Mouse (Mus musculus) midbrain, embryonic 12.5 days (tissue): ENCODE data around the gene Efna5. TPM values are rescaled to one million over a fixed set of nuclear protein-coding genes. Genes with fewer than 3 reads are reported as not detected.

Source experiments
- ATAC-seq: fragments of 200-750 bp; cut with Nextera tagmentation; 2 replicates; pipeline ENCODE4 v1.8.0; 2017; ENCODE audit warnings: low read depth, moderate TSS enrichment, moderate library complexity; ENCODE audit not compliant: low FRiP score
- H3K27ac ChIP-seq: fragments of 300-500 bp; sonication (generic); replicated peaks from 2 replicates; pipeline ENCODE4 v1.5.1; 2016; ENCODE audit warnings: mild to moderate bottlenecking
- H3K27me3 ChIP-seq: fragments of 300-500 bp; sonication (generic); 2 replicates; pipeline ENCODE4 v1.6.1; 2016; ENCODE audit warnings: mild to moderate bottlenecking
- H3K36me3 ChIP-seq: fragments of 300-500 bp; sonication (generic); 2 replicates; pipeline ENCODE4 v1.6.1; 2016
- H3K4me1 ChIP-seq: fragments of 300-500 bp; sonication (generic); 2 replicates; pipeline ENCODE4 v1.6.1; 2016
- H3K4me2 ChIP-seq: fragments of 300-500 bp; sonication (generic); replicated peaks from 2 replicates; pipeline ENCODE4 v1.6.1; 2016; ENCODE audit warnings: mild to moderate bottlenecking, moderate library complexity
- H3K4me3 ChIP-seq: fragments of 300-500 bp; sonication (generic); 2 replicates; pipeline ENCODE4 v1.5.1; 2016; ENCODE audit warnings: mild to moderate bottlenecking
- H3K9ac ChIP-seq: fragments of 300-500 bp; sonication (generic); replicated peaks from 2 replicates; pipeline ENCODE4 v1.6.1; 2016; ENCODE audit warnings: mild to moderate bottlenecking, moderate library complexity
- H3K9me3 ChIP-seq: fragments of 300-500 bp; sonication (generic); 2 replicates; pipeline ENCODE4 v1.6.1; 2016; ENCODE audit warnings: mild to moderate bottlenecking
- WGBS: fragments of 180-500 bp; shearing (Covaris S2); methylation state at CpG from one replicate; pipeline ENCODE4 v1.1.7; 2016; 5-methylcytosine and 5-hydroxymethylcytosine counted together
- polyA plus RNA-seq: library from polyadenylated mRNA; unstranded; fragments of >200 nt; fragmentation: Nextera tagmentation; extraction: Ambion mirVana; gene quantifications from 2 replicates; pipeline ENCODE4 v1.2.1, GENCODE M21; 2016

Efna5 gene
- polyA plus RNA-seq, 1 experiment from 2014 or later, result 115 TPM

- H3K9me3 ChIP-seq, result no peaks in the 10 kb centered on the region
- ATAC-seq, result peak; percentile 62
- peak overlapping the region; percentile 17; the same call in 1 of the 2 replicates for H3K27ac ChIP-seq
- no peaks in the 10 kb centered on the region for H3K27me3 ChIP-seq
- no peak overlapping the region for H3K4me3 ChIP-seq
- 29% methylated on average over 8 of the region's 8 CpGs for WGBS
- H3K36me3 ChIP-seq, result peaks cover 9% of the 10 kb centered on the region; the same call in 1 of the 2 replicates
- no peak overlapping the region for H3K9ac ChIP-seq
- H3K4me1 ChIP-seq, result peaks cover 29% of the 10 kb centered on the region
- no peak overlapping the region for H3K4me2 ChIP-seq
These were observed 273.0 kb downstream of the Efna5 start for GRCm38 (mm10) chr17:62608145-62608544.

DNA sequence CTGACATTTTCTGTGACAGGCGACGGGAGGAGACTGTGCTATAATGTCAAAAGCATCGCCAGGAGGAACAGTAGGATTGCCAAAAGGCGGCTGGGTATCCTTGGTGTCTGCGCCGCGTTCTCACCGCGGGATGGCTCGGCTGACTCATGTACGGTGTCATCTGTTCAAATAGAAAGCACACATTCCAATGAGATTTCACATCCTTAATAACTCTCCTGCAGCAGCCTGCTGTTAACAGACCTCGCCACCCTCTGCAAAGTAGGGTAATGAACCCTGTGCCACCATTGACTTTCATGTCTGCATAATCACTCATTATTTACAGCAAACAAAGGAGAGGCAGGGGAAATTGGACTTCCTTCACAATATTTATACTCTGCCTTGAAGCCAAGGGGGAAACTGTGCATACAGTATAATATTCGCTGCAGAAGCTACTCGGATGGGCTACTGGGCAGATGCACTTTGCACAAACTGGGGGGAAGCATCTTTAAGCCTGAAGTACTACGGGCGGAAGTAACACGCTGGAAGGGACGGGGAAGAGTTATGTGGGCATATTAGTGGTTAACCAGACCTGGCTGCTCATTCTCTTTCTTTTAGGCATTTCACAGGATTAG, 273.7 kb downstream of the Efna5 start:
- 69% methylated on average over 18 of the region's 18 CpGs for WGBS
- no peak overlapping the region for H3K4me2 ChIP-seq
- no peak overlapping the region for H3K4me3 ChIP-seq
- H3K27ac ChIP-seq, result peak overlapping the region; percentile 42; the same call in 1 of the 2 replicates
- H3K36me3 ChIP-seq, result peaks cover 9% of the 10 kb centered on the region; the same call in 1 of the 2 replicates
- peak; percentile 38; the same call in 1 of the 2 replicates for ATAC-seq
- H3K4me1 ChIP-seq, result peaks cover 29% of the 10 kb centered on the region
- H3K9me3 ChIP-seq, result no peaks in the 10 kb centered on the region
- H3K27me3 ChIP-seq, result no peaks in the 10 kb centered on the region
- H3K9ac ChIP-seq, result no peak overlapping the region

DNA sequence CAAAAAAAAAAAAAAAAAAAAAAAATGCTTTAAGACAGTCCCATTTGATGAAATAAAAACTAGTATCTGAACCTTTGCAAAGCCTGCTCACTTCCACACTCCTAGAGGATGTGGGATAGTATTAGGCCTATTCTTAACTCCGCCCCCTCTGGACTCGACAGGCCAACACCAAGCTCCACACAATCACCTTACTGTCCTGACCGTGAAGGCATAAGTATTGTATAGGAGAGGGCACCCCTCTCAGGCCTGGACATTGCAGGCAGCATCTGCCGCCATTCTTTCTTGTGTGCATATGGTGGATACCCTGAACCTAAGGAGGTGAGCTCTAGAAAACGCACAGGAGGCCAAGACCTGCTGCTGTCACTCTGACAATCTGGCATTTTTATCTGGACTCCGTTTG, 274.4 kb downstream of the Efna5 start:
- peaks cover 29% of the 10 kb centered on the region for H3K4me1 ChIP-seq
- H3K4me3 ChIP-seq, result no peak overlapping the region
- no peak overlapping the region for H3K4me2 ChIP-seq
- WGBS, result 78% methylated on average over 6 of the region's 6 CpGs
- peaks cover 15% of the 10 kb centered on the region; the same call in 1 of the 2 replicates for H3K36me3 ChIP-seq
- H3K27me3 ChIP-seq, result no peaks in the 10 kb centered on the region
- no peaks in the 10 kb centered on the region for H3K9me3 ChIP-seq
- no peak overlapping the region for H3K9ac ChIP-seq
- H3K27ac ChIP-seq, result 0 out of 2 replicates have a peak overlapping the region, but pooled peaks have one; percentile 42
- peak; percentile 14; the same call in 1 of the 2 replicates for ATAC-seq

DNA sequence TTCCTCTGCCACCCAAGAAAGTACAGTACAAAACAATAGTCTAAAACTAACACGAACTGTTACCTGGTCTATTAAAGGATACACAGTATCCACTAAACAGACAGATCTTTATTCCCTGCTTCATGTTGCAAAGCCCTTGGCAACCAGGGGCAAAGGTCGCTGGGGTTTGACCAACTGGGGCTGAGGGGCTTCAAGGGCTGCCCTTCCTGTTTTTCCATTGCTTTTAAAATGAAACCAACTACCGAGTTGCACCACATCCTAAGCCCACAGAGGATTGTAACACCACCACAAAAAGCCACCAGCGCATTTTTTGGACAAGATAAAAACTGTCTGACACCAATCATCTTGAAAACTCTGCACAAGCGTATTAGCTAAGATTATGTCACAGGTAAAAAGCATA, 276.8 kb downstream of the Efna5 start:
- Histone ChIP-seq H3K9me3 (no peaks in the 10 kb centered on the region), H3K27me3 (no peaks in the 10 kb centered on the region), H3K27ac (no peak overlapping the region), H3K9ac (no peak overlapping the region), H3K4me1 (peaks cover 34% of the 10 kb centered on the region), H3K4me3 (no peak overlapping the region), H3K4me2 (no peak overlapping the region), H3K36me3 (peaks cover 15% of the 10 kb centered on the region; the same call in 1 of the 2 replicates)
- WGBS, result 58% methylated on average over 5 of the region's 5 CpGs
- ATAC-seq, result no peak

- H3K4me1 ChIP-seq, result peaks cover 28% of the 10 kb centered on the region
- H3K4me3 ChIP-seq, result no peak overlapping the region
- H3K36me3 ChIP-seq, result peaks cover 15% of the 10 kb centered on the region; the same call in 1 of the 2 replicates
- no peak overlapping the region for H3K4me2 ChIP-seq
- ATAC-seq, result no peak
- no peak overlapping the region for H3K27ac ChIP-seq
- WGBS, result 63% methylated on average over 5 of the region's 5 CpGs
- no peaks in the 10 kb centered on the region for H3K9me3 ChIP-seq
- no peaks in the 10 kb centered on the region for H3K27me3 ChIP-seq
- no peak overlapping the region for H3K9ac ChIP-seq
These were observed 277.5 kb downstream of the Efna5 start for GRCm38 (mm10) chr17:62603604-62604003.

DNA sequence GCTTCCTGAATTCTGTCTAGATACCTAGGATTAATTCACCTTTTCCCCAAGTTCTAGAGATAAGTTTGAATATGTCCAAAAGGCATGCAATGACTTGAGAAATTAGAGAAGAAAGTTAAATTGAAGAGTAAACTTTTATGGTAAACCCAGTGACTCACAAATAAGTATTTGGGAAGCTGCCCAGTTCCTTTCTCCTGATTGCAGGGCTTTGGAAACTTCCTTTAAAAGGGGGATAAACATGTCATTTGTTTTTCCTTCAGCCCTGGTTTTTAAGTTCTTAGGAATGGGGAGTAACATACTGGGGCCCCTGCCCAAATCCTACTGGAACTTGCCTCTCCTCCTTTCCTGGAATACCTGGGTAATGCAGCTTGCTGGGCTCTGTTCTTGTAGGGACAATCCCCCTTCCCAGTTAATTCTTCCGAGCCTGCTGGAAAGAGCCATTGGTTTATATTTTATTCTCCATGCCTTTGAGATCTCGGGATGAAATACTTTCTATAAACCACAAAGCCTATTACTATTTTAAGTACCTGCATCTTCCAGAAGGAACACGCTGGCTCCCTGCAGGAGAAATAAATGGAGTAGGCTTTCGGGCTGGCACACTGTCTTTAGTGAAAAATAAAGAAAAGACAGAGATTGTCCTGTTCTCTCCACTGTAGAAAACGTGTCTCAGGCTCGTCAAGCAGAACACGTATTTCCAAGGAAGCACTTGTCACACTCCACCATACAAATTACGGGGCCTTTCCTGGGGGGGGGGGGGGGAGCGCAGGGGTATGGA, 282.2 kb downstream of the Efna5 start:
- H3K4me3 ChIP-seq, result no peak overlapping the region
- ATAC-seq, result no peak

GRCm38 (mm10) chr17:62592436-62593074, 288.6 kb downstream of the Efna5 start:
- H3K27ac ChIP-seq, result no peak overlapping the region

More for the DNA sequence above, 282.2 kb downstream of the Efna5 start:
- no peak overlapping the region for H3K9ac ChIP-seq
- no peak overlapping the region for H3K27ac ChIP-seq
- H3K4me1 ChIP-seq, result peaks cover 11% of the 10 kb centered on the region; the same call in 1 of the 2 replicates
- 62% methylated on average over 9 of the region's 9 CpGs for WGBS
- no peaks in the 10 kb centered on the region for H3K9me3 ChIP-seq
- 0 out of 2 replicates have a peak, but pooled peaks cover 10% of the 10 kb centered on the region for H3K36me3 ChIP-seq
- H3K4me2 ChIP-seq, result no peak overlapping the region
- no peaks in the 10 kb centered on the region for H3K27me3 ChIP-seq

DNA sequence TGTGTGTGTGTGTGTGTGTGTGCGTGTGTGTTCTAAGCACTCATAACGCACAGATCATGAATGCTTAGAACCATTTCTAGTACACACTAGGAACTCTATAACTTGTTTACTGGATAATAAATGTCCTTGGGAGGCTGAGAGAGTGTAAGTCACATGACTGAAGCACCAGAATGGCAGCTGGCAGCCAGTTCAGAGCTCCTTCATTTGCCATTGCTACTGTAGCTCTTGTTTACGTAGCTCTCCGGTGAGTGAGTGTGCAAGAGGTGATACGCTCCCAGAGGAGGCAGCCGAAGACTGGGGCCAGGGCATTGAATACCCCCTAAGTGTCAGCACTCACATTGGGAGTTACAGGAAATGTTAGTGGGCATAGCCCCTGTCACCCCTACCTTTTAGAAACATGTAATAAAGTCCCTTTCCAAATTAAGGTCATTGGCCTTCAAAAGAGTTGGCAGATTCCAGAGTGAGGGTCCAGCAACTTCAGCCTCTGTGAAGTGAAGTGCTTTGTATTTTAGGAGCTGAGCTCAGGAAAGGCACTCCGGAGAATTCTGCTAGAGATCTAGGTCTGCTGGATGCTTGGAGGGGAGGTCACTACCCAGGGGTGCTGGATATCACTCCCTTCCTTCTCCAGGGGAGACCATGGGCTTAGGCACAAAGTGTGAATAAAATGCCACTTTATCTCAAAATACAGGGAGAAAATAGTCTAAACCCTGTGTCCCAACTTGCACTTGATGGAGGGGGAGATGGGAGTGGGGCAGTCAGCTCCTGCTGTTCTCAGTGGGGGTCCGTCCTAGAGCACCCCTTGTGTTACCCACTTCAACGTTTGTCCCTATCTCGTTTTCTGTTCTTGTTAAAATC, 289.3 kb downstream of the Efna5 start:
- ATAC-seq, result peak; percentile 38
- Histone ChIP-seq H3K36me3 (no peaks in the 10 kb centered on the region), H3K27ac (no peak overlapping the region), H3K9me3 (no peaks in the 10 kb centered on the region), H3K4me1 (peaks cover 14% of the 10 kb centered on the region), H3K9ac (no peak overlapping the region), H3K4me3 (no peak overlapping the region), H3K4me2 (no peak overlapping the region), H3K27me3 (no peaks in the 10 kb centered on the region)
- WGBS, result 66% methylated on average over 10 of the region's 10 CpGs

More at GRCm38 (mm10) chr17:62592436-62593074, 288.6 kb downstream of the Efna5 start:
- no peaks in the 10 kb centered on the region for H3K27me3 ChIP-seq
- no peaks in the 10 kb centered on the region for H3K36me3 ChIP-seq
- no peak overlapping the region for H3K4me3 ChIP-seq
- no peak overlapping the region for H3K9ac ChIP-seq
- no peak overlapping the region for H3K4me2 ChIP-seq
- no peaks in the 10 kb centered on the region for H3K9me3 ChIP-seq
- 46% methylated on average over 5 of the region's 5 CpGs for WGBS
- peaks cover 14% of the 10 kb centered on the region for H3K4me1 ChIP-seq
- peak; percentile 17; the same call in 1 of the 2 replicates for ATAC-seq

DNA sequence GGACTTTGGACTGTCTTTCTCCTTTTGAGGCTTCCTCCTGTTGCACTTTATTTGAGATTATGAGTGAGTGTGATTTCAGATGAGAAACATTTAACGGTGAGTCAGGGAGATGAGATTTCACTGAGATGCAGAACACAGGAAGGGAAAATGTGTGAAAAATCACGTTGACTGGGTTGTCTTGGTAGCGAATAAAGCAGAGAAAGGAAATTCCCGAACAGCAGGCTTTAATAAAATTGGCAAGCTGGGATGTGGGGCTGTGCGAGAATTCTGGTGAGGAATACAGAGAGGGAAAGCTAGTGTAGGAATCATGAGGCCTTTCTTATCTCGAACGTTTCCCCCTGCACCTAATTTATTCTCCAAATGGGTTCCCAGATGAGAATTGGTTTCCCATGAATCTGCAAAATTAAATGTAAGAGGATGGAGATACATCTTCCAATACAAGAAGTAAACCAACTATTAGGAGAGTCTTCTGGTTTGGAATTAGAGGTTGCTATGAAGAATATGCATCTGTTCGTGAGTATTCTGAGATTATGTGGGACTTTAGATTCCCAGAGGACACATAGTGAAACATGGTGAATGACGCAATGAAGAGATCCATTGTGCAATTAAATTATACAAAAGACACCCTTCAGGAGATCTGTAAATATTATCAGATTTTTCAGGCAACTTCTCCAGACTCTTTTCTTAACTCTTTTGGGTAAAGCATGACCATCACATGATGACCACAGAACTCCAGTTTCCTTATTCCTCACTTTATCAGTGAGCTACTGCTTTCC, 290.2 kb downstream of the Efna5 start:
- Histone ChIP-seq H3K27me3 (no peaks in the 10 kb centered on the region), H3K4me3 (no peak overlapping the region), H3K9ac (no peak overlapping the region), H3K4me1 (peaks cover 14% of the 10 kb centered on the region), H3K4me2 (no peak overlapping the region), H3K9me3 (no peaks in the 10 kb centered on the region), H3K27ac (no peak overlapping the region), H3K36me3 (no peaks in the 10 kb centered on the region)
- ATAC-seq, result no peak
- WGBS, result 80% methylated on average over 9 of the region's 9 CpGs

GRCm38 (mm10) chr17:62580127-62580526, 301.0 kb downstream of the Efna5 start:
- WGBS, result 88% methylated on average over 6 of the region's 6 CpGs
- no peak for ATAC-seq
- Histone ChIP-seq H3K9me3 (no peaks in the 10 kb centered on the region), H3K4me3 (no peak overlapping the region), H3K36me3 (no peaks in the 10 kb centered on the region), H3K27ac (no peak overlapping the region), H3K4me1 (no peaks in the 10 kb centered on the region), H3K9ac (no peak overlapping the region), H3K4me2 (no peak overlapping the region), H3K27me3 (no peaks in the 10 kb centered on the region)

DNA sequence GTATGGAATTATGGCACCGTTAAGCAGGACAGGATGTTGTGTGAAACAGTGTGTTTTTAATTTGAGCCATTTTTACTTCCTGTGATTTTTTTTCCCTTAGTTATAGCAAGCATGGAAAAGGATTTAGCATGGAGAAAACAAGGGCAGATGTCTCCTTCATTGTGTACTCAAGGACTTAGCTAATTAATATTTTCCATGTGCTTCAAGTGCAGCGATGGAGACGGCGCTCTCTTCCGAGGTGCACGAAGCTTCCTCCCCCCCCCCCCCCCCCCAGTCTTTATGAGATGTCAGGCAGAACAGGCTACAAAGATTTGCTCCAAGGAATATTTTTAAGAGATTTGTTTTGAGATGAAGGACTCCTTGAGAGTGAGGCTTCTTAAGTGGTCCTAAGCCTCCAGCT, 301.5 kb downstream of the Efna5 start:
- no peak overlapping the region for H3K9ac ChIP-seq
- H3K9me3 ChIP-seq, result no peaks in the 10 kb centered on the region
- no peak overlapping the region for H3K27ac ChIP-seq
- H3K4me1 ChIP-seq, result no peaks in the 10 kb centered on the region
- 68% methylated on average over 6 of the region's 6 CpGs for WGBS
- no peak overlapping the region for H3K4me3 ChIP-seq
- no peaks in the 10 kb centered on the region for H3K27me3 ChIP-seq
- no peak for ATAC-seq
- no peaks in the 10 kb centered on the region for H3K36me3 ChIP-seq
- H3K4me2 ChIP-seq, result no peak overlapping the region
